Mouse (Mus musculus): Measurements from ENCODE around the gene Alcam. TPM values are rescaled to one million over a fixed set of nuclear protein-coding genes. Genes with fewer than 3 reads are reported as not detected.

The Alcam gene
- total and polyA plus RNA-seq, 2 experiments from 2014 or later: 40.3 to 154 TPM

GRCm38 (mm10) chr16:52371956-52372355 is 81.9 kb downstream of the Alcam start:
- no peak for ATAC-seq (ENCODE audit: low FRiP score)
- Histone ChIP-seq H3K4me3 (ENCODE audit: low read depth, low read length) (no peak overlapping the region), H3K4me2 (ENCODE audit: low read depth, low read length, poor library complexity, severe bottlenecking) (no peak overlapping the region), H3K27me3 (ENCODE audit: insufficient read depth, low read length) (no peaks in the 10 kb centered on the region), H3K27ac (ENCODE audit: low read depth, low read length) (no peak overlapping the region), H3K9ac (replicated peaks; ENCODE audit: low read length, poor library complexity, severe bottlenecking) (no peak overlapping the region), H3K4me1 (ENCODE audit: insufficient read depth, low read length) (no peaks in the 10 kb centered on the region), H3K36me3 (ENCODE audit: insufficient read depth, low read length) (no peaks in the 10 kb centered on the region), H3K9me3 (ENCODE audit: low read length) (no peaks in the 10 kb centered on the region)
- no peak for TF ChIP-seq CTCF (IDR thresholded peaks at IDR 0.05)
- 86% methylated on average over 2 of the region's 2 CpGs for WGBS
- no peak for DNase-seq (ENCODE audit: low spot score)

DNA sequence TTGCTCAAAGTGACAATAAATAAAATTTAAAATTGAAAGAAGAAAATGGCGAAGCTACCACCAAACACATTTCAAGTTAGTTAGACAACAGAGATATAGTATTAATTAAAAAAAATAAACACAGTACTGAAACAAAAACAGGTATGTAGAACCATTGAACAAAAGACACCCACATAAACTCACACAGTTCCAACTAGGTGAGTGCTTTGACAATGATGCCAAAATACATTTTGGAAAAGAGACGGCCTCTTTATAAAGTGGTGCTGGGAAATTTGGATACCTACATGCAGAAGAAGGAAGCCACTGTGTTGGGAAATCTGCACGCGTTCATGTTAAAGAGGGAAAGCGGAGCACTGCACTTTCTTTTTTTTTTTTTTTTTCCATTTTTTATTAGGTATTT is 85.4 kb downstream of the Alcam start:
- no peak overlapping the region for H3K9ac ChIP-seq (replicated peaks; ENCODE audit: low read length, poor library complexity, severe bottlenecking)
- no peak for TF ChIP-seq CTCF (IDR thresholded peaks at IDR 0.05)
- no peak overlapping the region for H3K4me2 ChIP-seq (ENCODE audit: low read depth, low read length, poor library complexity, severe bottlenecking)
- ATAC-seq (ENCODE audit: low FRiP score): no peak
- no peaks in the 10 kb centered on the region for H3K27me3 ChIP-seq (ENCODE audit: insufficient read depth, low read length)
- H3K4me1 ChIP-seq (ENCODE audit: insufficient read depth, low read length): no peaks in the 10 kb centered on the region
- no peak overlapping the region for H3K27ac ChIP-seq (ENCODE audit: low read depth, low read length)
- H3K9me3 ChIP-seq (ENCODE audit: low read length): no peaks in the 10 kb centered on the region
- DNase-seq (ENCODE audit: low spot score): no peak
- no peaks in the 10 kb centered on the region for H3K36me3 ChIP-seq (ENCODE audit: insufficient read depth, low read length)
- no peak overlapping the region for H3K4me3 ChIP-seq (ENCODE audit: low read depth, low read length)
- WGBS: 97% methylated on average over 5 of the region's 5 CpGs

DNA sequence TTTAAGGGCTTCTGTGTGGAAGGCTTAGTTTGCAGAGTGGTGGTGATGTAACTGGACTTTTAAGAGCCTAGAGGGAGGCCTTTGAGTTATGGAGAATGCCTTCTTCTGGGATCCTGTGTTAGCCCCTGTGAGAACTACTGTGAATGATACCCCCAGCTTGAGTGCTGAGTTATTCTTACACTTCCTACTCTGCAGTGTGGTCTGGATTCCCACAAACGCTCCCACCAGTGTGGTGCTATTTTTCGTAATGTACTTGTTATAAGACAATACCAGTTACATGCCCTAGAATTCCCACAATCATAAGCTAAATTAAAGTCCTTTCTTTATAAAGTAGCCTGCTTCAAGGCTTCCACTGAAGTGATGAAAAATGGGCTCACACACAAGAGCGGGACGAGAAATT is 87.0 kb downstream of the Alcam start:
- Histone ChIP-seq H3K4me1 (ENCODE audit: insufficient read depth, low read length) (no peaks in the 10 kb centered on the region), H3K9me3 (ENCODE audit: low read length) (no peaks in the 10 kb centered on the region), H3K27me3 (ENCODE audit: insufficient read depth, low read length) (no peaks in the 10 kb centered on the region), H3K27ac (ENCODE audit: low read depth, low read length) (no peak overlapping the region), H3K9ac (replicated peaks; ENCODE audit: low read length, poor library complexity, severe bottlenecking) (no peak overlapping the region), H3K4me3 (ENCODE audit: low read depth, low read length) (no peak overlapping the region), H3K4me2 (ENCODE audit: low read depth, low read length, poor library complexity, severe bottlenecking) (no peak overlapping the region), H3K36me3 (ENCODE audit: insufficient read depth, low read length) (no peaks in the 10 kb centered on the region)
- WGBS: 98% methylated on average over 4 of the region's 4 CpGs
- DNase-seq (ENCODE audit: low spot score) (no peak), ATAC-seq (ENCODE audit: low FRiP score) (no peak)
- TF ChIP-seq CTCF (IDR thresholded peaks at IDR 0.05): no peak

GRCm38 (mm10) chr16:52363944-52364511 is 89.8 kb downstream of the Alcam start:
- Histone ChIP-seq H3K9me3 (ENCODE audit: low read length) (no peaks in the 10 kb centered on the region), H3K9ac (replicated peaks; ENCODE audit: low read length, poor library complexity, severe bottlenecking) (no peak overlapping the region), H3K27me3 (ENCODE audit: insufficient read depth, low read length) (no peaks in the 10 kb centered on the region), H3K27ac (ENCODE audit: low read depth, low read length) (no peak overlapping the region), H3K4me1 (ENCODE audit: insufficient read depth, low read length) (no peaks in the 10 kb centered on the region), H3K4me3 (ENCODE audit: low read depth, low read length) (no peak overlapping the region), H3K4me2 (ENCODE audit: low read depth, low read length, poor library complexity, severe bottlenecking) (no peak overlapping the region), H3K36me3 (ENCODE audit: insufficient read depth, low read length) (no peaks in the 10 kb centered on the region)
- DNase-seq (ENCODE audit: low spot score) (no peak), ATAC-seq (ENCODE audit: low FRiP score) (no peak)
- TF ChIP-seq CTCF (IDR thresholded peaks at IDR 0.05): no peak
- WGBS: 67% methylated on average over 4 of the region's 4 CpGs

GRCm38 (mm10) chr16:52343467-52344033 is 110.3 kb downstream of the Alcam start:
- WGBS: 78% methylated on average over 2 of the region's 2 CpGs
- no peak overlapping the region for H3K27ac ChIP-seq (ENCODE audit: low read depth, low read length)
- TF ChIP-seq CTCF (IDR thresholded peaks at IDR 0.05): no peak
- no peak overlapping the region for H3K4me2 ChIP-seq (ENCODE audit: low read depth, low read length, poor library complexity, severe bottlenecking)
- H3K27me3 ChIP-seq (ENCODE audit: insufficient read depth, low read length): no peaks in the 10 kb centered on the region
- no peaks in the 10 kb centered on the region for H3K4me1 ChIP-seq (ENCODE audit: insufficient read depth, low read length)
- no peaks in the 10 kb centered on the region for H3K9me3 ChIP-seq (ENCODE audit: low read length)
- no peak overlapping the region for H3K9ac ChIP-seq (replicated peaks; ENCODE audit: low read length, poor library complexity, severe bottlenecking)
- DNase-seq (ENCODE audit: low spot score): no peak
- no peak for ATAC-seq (ENCODE audit: low FRiP score)
- H3K36me3 ChIP-seq (ENCODE audit: insufficient read depth, low read length): no peaks in the 10 kb centered on the region
- no peak overlapping the region for H3K4me3 ChIP-seq (ENCODE audit: low read depth, low read length)

DNA sequence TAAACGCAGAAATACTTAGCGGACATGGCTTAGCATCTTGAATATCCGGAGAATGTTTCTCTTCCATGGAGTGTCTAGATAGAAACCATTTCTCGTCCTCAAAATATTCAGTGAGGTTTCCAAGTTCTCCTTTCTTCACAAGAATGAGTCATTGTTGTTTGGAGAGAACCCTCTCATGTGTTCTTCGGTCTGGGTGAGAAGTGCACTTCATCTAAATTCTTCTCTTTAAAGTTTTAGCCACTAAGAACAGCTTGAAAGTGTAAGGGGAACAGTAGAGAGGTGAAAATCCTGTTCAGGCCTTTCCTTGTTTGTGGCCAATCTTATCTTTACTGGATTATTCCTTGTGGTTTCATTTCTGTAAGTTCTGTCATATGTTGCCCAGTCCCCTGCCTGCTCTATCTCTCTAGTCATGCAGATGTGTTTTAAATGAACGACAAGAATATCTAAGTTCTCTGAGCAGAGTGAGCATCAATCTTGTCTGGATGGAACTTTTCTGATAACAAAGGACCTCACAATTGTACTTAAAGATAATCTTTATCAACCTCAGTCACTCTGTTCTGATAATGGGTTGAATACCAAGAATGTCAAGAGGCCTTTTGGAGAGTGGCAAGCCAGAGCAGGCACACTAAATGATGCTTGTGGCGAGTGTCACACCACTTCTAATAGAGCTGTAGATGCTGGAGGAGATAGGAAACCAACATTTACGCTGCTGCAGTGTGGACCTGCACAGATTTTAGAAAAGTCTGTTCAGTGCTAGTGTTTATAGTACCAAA is 111.0 kb downstream of the Alcam start:
- Histone ChIP-seq H3K4me2 (ENCODE audit: low read depth, low read length, poor library complexity, severe bottlenecking) (no peak overlapping the region), H3K9ac (replicated peaks; ENCODE audit: low read length, poor library complexity, severe bottlenecking) (no peak overlapping the region), H3K9me3 (ENCODE audit: low read length) (no peaks in the 10 kb centered on the region), H3K4me3 (ENCODE audit: low read depth, low read length) (no peak overlapping the region), H3K27me3 (ENCODE audit: insufficient read depth, low read length) (no peaks in the 10 kb centered on the region), H3K36me3 (ENCODE audit: insufficient read depth, low read length) (no peaks in the 10 kb centered on the region), H3K4me1 (ENCODE audit: insufficient read depth, low read length) (no peaks in the 10 kb centered on the region), H3K27ac (ENCODE audit: low read depth, low read length) (no peak overlapping the region)
- 85% methylated on average over 8 of the region's 8 CpGs for WGBS
- TF ChIP-seq CTCF (IDR thresholded peaks at IDR 0.05): no peak
- DNase-seq (ENCODE audit: low spot score) (no peak), ATAC-seq (ENCODE audit: low FRiP score) (no peak)
